Mouse (Mus musculus): ENCODE measurements around the gene Zranb1. TPM values are rescaled to one million over a fixed set of nuclear protein-coding genes. Genes with fewer than 3 reads are reported as not detected.
A peak's percentile ranks its signal among the peaks of the same experiment; 100 is the strongest.

Gene Zranb1
- total and polyA plus RNA-seq, 3 experiments: 1.9 to 39.2 (median 35.6) TPM

GRCm38 (mm10) chr7:132893336-132893735 lies 37.6 kb upstream of the Zranb1 start:
- TF ChIP-seq TAL1 (conservative IDR thresholded peaks at IDR 0.05; ENCODE audit: low read depth, low read length) (no peak), GATA2 (IDR thresholded peaks at IDR 0.05; ENCODE audit: borderline replicate concordance, low read depth, low read length) (no peak), POLR2AphosphoS5 (IDR thresholded peaks at IDR 0.05; ENCODE audit: insufficient replicate concordance, low read depth, low read length) (no peak), GATA1 (IDR thresholded peaks at IDR 0.05; ENCODE audit: borderline replicate concordance, low read length) (no peak), CTCF (IDR thresholded peaks at IDR 0.05; ENCODE audit: low read depth, low read length) (no peak)
- Histone ChIP-seq H3K9me3 (replicated peaks) (no peaks in the 10 kb centered on the region), H3K27me3 (ENCODE audit: insufficient read depth, low read length) (peaks cover 10% of the 10 kb centered on the region), H3K4me1 (ENCODE audit: insufficient read depth, low read depth, low read length) (peaks cover 12% of the 10 kb centered on the region; the same call in 1 of the 2 replicates), H3K4me3 (ENCODE audit: low read depth, low read length) (no peak overlapping the region), H3K36me3 (replicated peaks) (no peaks in the 10 kb centered on the region)
- no peak for DNase-seq (ENCODE audit: low spot score)
- no peak for ATAC-seq (ENCODE audit: extremely low read depth, insufficient number of reproducible peaks, low FRiP score, poor library complexity, severe bottlenecking)

GRCm38 (mm10) chr7:132894841-132895555 lies 35.9 kb upstream of the Zranb1 start:
- ATAC-seq (ENCODE audit: extremely low read depth, insufficient number of reproducible peaks, low FRiP score, poor library complexity, severe bottlenecking): no peak
- no peak for DNase-seq (ENCODE audit: low spot score)
- no peaks in the 10 kb centered on the region for H3K36me3 ChIP-seq (replicated peaks)
- H3K4me1 ChIP-seq (ENCODE audit: insufficient read depth, low read depth, low read length): peaks cover 12% of the 10 kb centered on the region; the same call in 1 of the 2 replicates
- no peaks in the 10 kb centered on the region for H3K9me3 ChIP-seq (replicated peaks)
- H3K27me3 ChIP-seq (ENCODE audit: insufficient read depth, low read length): peaks cover 10% of the 10 kb centered on the region
- TF ChIP-seq GATA2 (IDR thresholded peaks at IDR 0.05; ENCODE audit: borderline replicate concordance, low read depth, low read length) (no peak), CTCF (IDR thresholded peaks at IDR 0.05; ENCODE audit: low read depth, low read length) (no peak), POLR2AphosphoS5 (IDR thresholded peaks at IDR 0.05; ENCODE audit: insufficient replicate concordance, low read depth, low read length) (no peak), GATA1 (IDR thresholded peaks at IDR 0.05; ENCODE audit: borderline replicate concordance, low read length) (no peak)
- no peak overlapping the region for H3K4me3 ChIP-seq (ENCODE audit: low read depth, low read length)

GRCm38 (mm10) chr7:132896206-132896815 lies 34.6 kb upstream of the Zranb1 start:
- Histone ChIP-seq H3K36me3 (replicated peaks) (no peaks in the 10 kb centered on the region), H3K4me3 (ENCODE audit: low read depth, low read length) (no peak overlapping the region), H3K9me3 (replicated peaks) (no peaks in the 10 kb centered on the region), H3K4me1 (ENCODE audit: insufficient read depth, low read depth, low read length) (peaks cover 12% of the 10 kb centered on the region; the same call in 1 of the 2 replicates), H3K27me3 (ENCODE audit: insufficient read depth, low read length) (peaks cover 9% of the 10 kb centered on the region)
- DNase-seq (ENCODE audit: low spot score): no peak
- no peak for TF ChIP-seq TAL1 (conservative IDR thresholded peaks at IDR 0.05; ENCODE audit: low read depth, low read length)
- TF ChIP-seq GATA2 (IDR thresholded peaks at IDR 0.05; ENCODE audit: borderline replicate concordance, low read depth, low read length): no peak
- no peak for TF ChIP-seq POLR2AphosphoS5 (IDR thresholded peaks at IDR 0.05; ENCODE audit: insufficient replicate concordance, low read depth, low read length)
- no peak for TF ChIP-seq CTCF (IDR thresholded peaks at IDR 0.05; ENCODE audit: low read depth, low read length)
- TF ChIP-seq GATA1 (IDR thresholded peaks at IDR 0.05; ENCODE audit: borderline replicate concordance, low read length): no peak
- no peak for ATAC-seq (ENCODE audit: extremely low read depth, insufficient number of reproducible peaks, low FRiP score, poor library complexity, severe bottlenecking)

GRCm38 (mm10) chr7:132897258-132897657 lies 33.7 kb upstream of the Zranb1 start:
- no peak for TF ChIP-seq GATA2 (IDR thresholded peaks at IDR 0.05; ENCODE audit: borderline replicate concordance, low read depth, low read length)
- no peak for TF ChIP-seq TAL1 (conservative IDR thresholded peaks at IDR 0.05; ENCODE audit: low read depth, low read length)
- TF ChIP-seq GATA1 (IDR thresholded peaks at IDR 0.05; ENCODE audit: borderline replicate concordance, low read length): no peak
- no peak for TF ChIP-seq CTCF (IDR thresholded peaks at IDR 0.05; ENCODE audit: low read depth, low read length)
- TF ChIP-seq POLR2AphosphoS5 (IDR thresholded peaks at IDR 0.05; ENCODE audit: insufficient replicate concordance, low read depth, low read length): no peak
- DNase-seq (ENCODE audit: low spot score): no peak
- Histone ChIP-seq H3K4me1 (ENCODE audit: insufficient read depth, low read depth, low read length) (peaks cover 10% of the 10 kb centered on the region; the same call in 1 of the 2 replicates), H3K36me3 (replicated peaks) (no peaks in the 10 kb centered on the region), H3K4me3 (ENCODE audit: low read depth, low read length) (no peak overlapping the region), H3K9me3 (replicated peaks) (no peaks in the 10 kb centered on the region), H3K27me3 (ENCODE audit: insufficient read depth, low read length) (peaks cover 7% of the 10 kb centered on the region)
- no peak for ATAC-seq (ENCODE audit: extremely low read depth, insufficient number of reproducible peaks, low FRiP score, poor library complexity, severe bottlenecking)

GRCm38 (mm10) chr7:132898234-132898633 lies 32.7 kb upstream of the Zranb1 start:
- no peak overlapping the region for H3K4me3 ChIP-seq (ENCODE audit: low read depth, low read length)
- H3K9me3 ChIP-seq (replicated peaks): no peaks in the 10 kb centered on the region
- ATAC-seq (ENCODE audit: extremely low read depth, insufficient number of reproducible peaks, low FRiP score, poor library complexity, severe bottlenecking) (no peak), DNase-seq (ENCODE audit: low spot score) (no peak)
- peaks cover 10% of the 10 kb centered on the region for H3K27me3 ChIP-seq (ENCODE audit: insufficient read depth, low read length)
- H3K4me1 ChIP-seq (ENCODE audit: insufficient read depth, low read depth, low read length): peaks cover 7% of the 10 kb centered on the region; the same call in 1 of the 2 replicates
- no peaks in the 10 kb centered on the region for H3K36me3 ChIP-seq (replicated peaks)
- TF ChIP-seq CTCF (IDR thresholded peaks at IDR 0.05; ENCODE audit: low read depth, low read length) (peak; percentile 86), POLR2AphosphoS5 (IDR thresholded peaks at IDR 0.05; ENCODE audit: insufficient replicate concordance, low read depth, low read length) (no peak), TAL1 (conservative IDR thresholded peaks at IDR 0.05; ENCODE audit: low read depth, low read length) (no peak)

- H3K4me3 ChIP-seq (ENCODE audit: low read depth, low read length): no peak overlapping the region
- TF ChIP-seq GATA2 (IDR thresholded peaks at IDR 0.05; ENCODE audit: borderline replicate concordance, low read depth, low read length) (no peak), GATA1 (IDR thresholded peaks at IDR 0.05; ENCODE audit: borderline replicate concordance, low read length) (no peak), CTCF (IDR thresholded peaks at IDR 0.05; ENCODE audit: low read depth, low read length) (no peak), POLR2AphosphoS5 (IDR thresholded peaks at IDR 0.05; ENCODE audit: insufficient replicate concordance, low read depth, low read length) (no peak), TAL1 (conservative IDR thresholded peaks at IDR 0.05; ENCODE audit: low read depth, low read length) (no peak)
- no peaks in the 10 kb centered on the region for H3K9me3 ChIP-seq (replicated peaks)
- H3K4me1 ChIP-seq (ENCODE audit: insufficient read depth, low read depth, low read length): peaks cover 7% of the 10 kb centered on the region; the same call in 1 of the 2 replicates
- DNase-seq (ENCODE audit: low spot score) (no peak), ATAC-seq (ENCODE audit: extremely low read depth, insufficient number of reproducible peaks, low FRiP score, poor library complexity, severe bottlenecking) (no peak)
- H3K36me3 ChIP-seq (replicated peaks): no peaks in the 10 kb centered on the region
- peaks cover 14% of the 10 kb centered on the region for H3K27me3 ChIP-seq (ENCODE audit: insufficient read depth, low read length)
Measured at GRCm38 (mm10) chr7:132900826-132901531, 30.0 kb upstream of the Zranb1 start.

All from G1E (cell line).